Mouse (Mus musculus): ENCODE results near the gene Zfp853. TPM values are rescaled to one million over a fixed set of nuclear protein-coding genes. Genes with fewer than 3 reads are reported as not detected.

The Zfp853 gene
- total RNA-seq, 2 experiments from 2014 or later: 0.73 to 0.78 TPM

DNA sequence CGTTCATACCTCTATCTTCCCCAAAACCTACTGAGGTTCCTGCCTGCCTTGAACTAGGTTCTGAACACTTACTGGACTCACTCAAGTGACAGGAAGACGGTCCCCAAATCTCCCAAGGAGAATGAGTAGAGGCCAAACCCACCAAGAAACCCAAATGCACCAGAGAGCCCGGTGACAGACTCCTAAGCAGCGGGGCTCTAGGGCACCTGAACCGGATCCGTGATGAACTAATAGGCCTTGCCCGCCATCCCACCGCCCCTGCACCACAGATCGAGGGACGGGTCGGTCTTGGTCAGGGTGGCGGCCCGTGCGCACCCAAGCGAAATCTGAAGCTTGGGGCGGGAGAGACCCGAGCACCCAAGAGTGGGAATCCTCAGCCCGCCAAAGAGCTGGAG lies 40.6 kb downstream of the Zfp853 start:
- DNase-seq: no peak

DNA sequence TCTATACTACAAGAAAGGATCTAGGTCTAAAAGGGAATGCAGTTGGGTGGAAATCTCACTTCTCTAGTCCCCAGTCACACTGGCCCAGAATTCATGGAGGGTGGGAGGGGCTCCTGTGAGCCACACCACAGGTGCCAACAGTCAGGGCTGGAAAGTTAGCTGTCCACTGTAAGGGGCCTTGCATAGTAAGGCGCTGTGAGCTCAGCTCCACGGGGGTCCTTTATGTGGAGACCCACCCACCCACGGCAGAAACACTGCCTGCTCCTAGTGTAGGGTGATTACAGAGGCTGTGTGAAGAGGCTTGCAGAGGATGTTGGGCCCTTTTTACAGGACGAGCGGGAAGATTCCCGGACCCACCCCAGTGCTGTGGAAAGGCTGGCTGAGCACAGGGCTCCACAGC lies 41.4 kb downstream of the Zfp853 start:
- no peak for DNase-seq

DNA sequence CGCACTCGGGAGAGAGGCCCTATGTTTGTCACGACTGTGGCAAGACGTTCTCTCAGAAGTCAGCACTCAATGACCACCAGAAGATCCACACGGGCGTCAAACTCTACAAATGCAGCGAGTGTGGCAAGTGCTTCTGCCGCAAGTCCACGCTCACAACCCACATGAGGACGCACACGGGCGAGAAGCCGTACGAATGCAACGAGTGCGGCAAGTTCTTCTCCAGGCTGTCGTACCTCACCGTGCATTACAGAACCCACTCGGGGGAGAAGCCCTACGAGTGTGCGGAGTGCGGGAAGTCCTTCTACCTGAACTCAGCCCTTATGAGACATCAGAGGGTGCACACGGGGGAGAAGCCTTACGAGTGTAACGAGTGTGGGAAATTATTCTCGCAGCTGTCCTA lies 48.5 kb downstream of the Zfp853 start:
- DNase-seq: no peak

Other genes with a start within 250 kb of the Zfp853 start
- 10 to 100 TPM; 35.8 to 48.3 TPM for gene Rnf216, start 180.6 kb downstream of the Zfp853 start, total RNA-seq (2021)
- under 1 TPM; 0.09 to 0.15 TPM for gene Olfr718-ps1, start 146.0 kb downstream of the Zfp853 start, total RNA-seq (2021)
- gene Rbak, start 112.8 kb downstream of the Zfp853 start, total RNA-seq (2021): 10 to 100 TPM in 1 of 2 experiments, 1 to 10 TPM in 1; 9.5 to 16.9 TPM
- gene Spdye4b, start 112.6 kb downstream of the Zfp853 start, total RNA-seq (2021): not detected
- gene Spdye4a, start 66.7 kb downstream of the Zfp853 start, total RNA-seq (2021): not detected
- 10 to 100 TPM; 15.6 to 19.1 TPM for gene Zfp12, start 58.5 kb downstream of the Zfp853 start, total RNA-seq (2021)
- 1 to 10 TPM; 7.3 to 8.1 TPM for gene Zfp316, start 23.6 kb downstream of the Zfp853 start, total RNA-seq (2021)
- 10 to 100 TPM; 23.0 to 23.5 TPM for gene E130309D02Rik, start 21.7 kb upstream of the Zfp853 start, total RNA-seq (2021)
- gene Zdhhc4, start 35.6 kb upstream of the Zfp853 start, total RNA-seq (2021): 10 to 100 TPM; 50.3 to 50.9 TPM
- under 1 TPM; 0.24 to 0.85 TPM for gene Grid2ip, start 63.7 kb upstream of the Zfp853 start, total RNA-seq (2021)
- 100 to 1,000 TPM; 105 to 125 TPM for gene Kdelr2, start 110.2 kb upstream of the Zfp853 start, total RNA-seq (2021)
- 10 to 100 TPM in 1 of 2 experiments, 1 to 10 TPM in 1; 8.8 to 10.7 TPM for gene Daglb, start 171.0 kb upstream of the Zfp853 start, total RNA-seq (2021)
- 100 to 1,000 TPM; 345 to 351 TPM for gene Rac1, start 234.4 kb upstream of the Zfp853 start, total RNA-seq (2021)